Mouse (Mus musculus): ENCODE measurements around the gene Cxcl17.

Gene Cxcl17

GRCm38 (mm10) chr7:25367632-25368293 is 44.9 kb downstream of the Cxcl17 start:
- peak; percentile 37 for DNase-seq

DNA sequence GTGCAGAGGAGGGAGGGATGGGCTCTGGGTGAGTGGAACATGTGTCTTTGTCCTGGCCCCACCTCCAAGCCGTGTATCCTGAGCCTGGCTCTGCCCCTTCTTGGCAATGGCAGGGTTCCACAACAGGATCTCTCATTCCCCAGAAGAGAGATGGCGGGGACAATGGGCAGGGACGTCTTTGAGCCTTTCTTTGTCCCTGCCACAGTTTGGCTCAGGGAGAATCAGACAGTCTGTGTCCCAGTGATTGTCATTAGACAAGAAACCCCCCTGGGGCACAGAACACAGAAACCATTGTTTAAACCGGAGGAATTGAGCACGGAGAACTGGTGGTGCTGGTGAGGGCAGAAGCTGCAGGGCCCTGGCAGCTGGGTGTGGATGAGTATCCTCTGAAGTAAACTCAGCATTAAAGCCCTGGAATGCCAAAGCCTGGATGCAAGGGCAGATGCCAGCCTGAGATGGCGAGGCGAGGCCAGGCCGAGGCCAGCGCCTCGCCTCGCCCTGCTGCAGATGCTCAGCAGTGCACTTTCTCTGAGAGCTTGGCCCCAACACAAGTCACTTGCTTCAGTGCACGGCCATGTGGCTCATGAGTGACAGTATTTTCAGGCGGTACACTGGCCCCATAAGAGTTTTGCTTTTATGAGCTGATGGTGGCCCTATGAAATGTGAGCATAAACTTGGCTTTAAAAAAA is 46.6 kb downstream of the Cxcl17 start:
- DNase-seq = peak; percentile 4

DNA sequence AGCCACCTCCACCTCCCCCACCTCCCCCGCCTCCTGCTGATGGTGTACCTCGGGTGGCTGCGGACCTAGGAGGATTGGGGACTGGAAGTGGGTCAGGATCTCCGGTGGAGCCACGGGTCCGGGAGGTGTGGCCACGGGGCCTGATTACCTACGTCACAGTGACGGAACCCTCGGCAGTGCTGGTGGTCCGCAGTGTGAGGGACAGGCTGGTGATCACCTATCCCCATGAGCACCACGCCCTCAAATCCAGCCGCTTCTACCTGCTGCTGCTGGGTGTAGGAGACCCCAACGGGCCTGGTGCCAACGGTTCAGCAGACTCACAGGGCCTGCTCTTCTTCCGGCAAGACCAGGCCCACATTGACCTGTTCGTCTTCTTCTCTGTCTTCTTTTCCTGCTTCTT is 49.1 kb downstream of the Cxcl17 start:
- no peak for DNase-seq

GRCm38 (mm10) chr7:25363151-25363550 is 49.5 kb downstream of the Cxcl17 start:
- peak; percentile 78 for DNase-seq

GRCm38 (mm10) chr7:25358721-25359206 is 53.9 kb downstream of the Cxcl17 start:
- no peak for DNase-seq
